Mouse (Mus musculus) CH12.LX (cell line): ENCODE results near the gene Ccdc137. TPM values are rescaled to one million over a fixed set of nuclear protein-coding genes. Genes with fewer than 3 reads are reported as not detected.

Experiments used
- DNase-seq: peaks from one replicate; pipeline ENCODE4 v3.0.0-alpha.2; 2013; ENCODE audit errors: extremely low read depth
- H3K27ac ChIP-seq: 2 replicates; pipeline ENCODE4 v1.5.1; 2012; ENCODE audit warnings: low read depth, mild to moderate bottlenecking, control low read depth, moderate library complexity; ENCODE audit not compliant: insufficient read depth
- H3K27me3 ChIP-seq: replicated peaks from 2 replicates; pipeline ENCODE3; 2012; ENCODE audit warnings: inconsistent platforms
- H3K36me3 ChIP-seq, 2 experiments: replicated peaks in 1 of 2; 2 replicates each; pipeline versions ENCODE3 to v1.6.1; 2012; ENCODE audit warnings: inconsistent platforms in 1 of 2, low read length in 1 of 2, mild to moderate bottlenecking in 1 of 2, mixed read lengths in 1 of 2, moderate library complexity in 1 of 2; ENCODE audit not compliant: control insufficient read depth in 1 of 2, insufficient read depth in 1 of 2
- H3K4me1 ChIP-seq, 2 experiments: 2 replicates each; pipeline ENCODE4 v1.6.1; 2012; ENCODE audit warnings: inconsistent platforms in 1 of 2, moderate library complexity in 1 of 2; ENCODE audit not compliant: insufficient read depth in 2 of 2, control insufficient read depth in 1 of 2
- H3K4me2 ChIP-seq: 2 replicates; pipeline ENCODE4 v1.6.1; 2012; ENCODE audit warnings: low read depth, mild to moderate bottlenecking, control low read depth; ENCODE audit not compliant: poor library complexity, insufficient read depth, severe bottlenecking
- H3K4me3 ChIP-seq, 3 experiments: fragments of 150-350 bp in 1 of 3; sonication (generic) in 1 of 3; replicated peaks in 1 of 3; 2 replicates each; pipeline versions ENCODE3 to v1.5.1; 2011 to 2012; ENCODE audit warnings: low read depth in 2 of 3, low read length in 2 of 3, mild to moderate bottlenecking in 2 of 3, moderate library complexity in 2 of 3, control low read depth in 1 of 3, improper control_type of control experiment in 1 of 3, inconsistent platforms in 1 of 3, mixed read lengths in 1 of 3; ENCODE audit not compliant: poor library complexity in 1 of 3
- H3K79me2 ChIP-seq: replicated peaks from 2 replicates; pipeline ENCODE4 v1.6.1; 2012; ENCODE audit warnings: mild to moderate bottlenecking, moderate library complexity; ENCODE audit not compliant: control insufficient read depth, poor library complexity, insufficient read depth, severe bottlenecking; ENCODE audit errors: extremely low read depth
- H3K9ac ChIP-seq: 2 replicates; pipeline ENCODE4 v1.6.1; 2012; ENCODE audit warnings: low read depth, mild to moderate bottlenecking, control low read depth, moderate library complexity; ENCODE audit not compliant: insufficient read depth
- H3K9me3 ChIP-seq: replicated peaks from 2 replicates; pipeline ENCODE3; 2012; ENCODE audit warnings: low read length, inconsistent platforms, mixed read lengths
- BHLHE40 ChIP-seq: IDR thresholded peaks from 2 replicates; pipeline ENCODE4 v1.6.1; 2011; ENCODE audit warnings: mild to moderate bottlenecking, low read depth, low read length, improper control_type of control experiment
- CHD2 ChIP-seq: IDR thresholded peaks from 2 replicates; pipeline ENCODE4 v1.6.1; 2011; ENCODE audit warnings: low read length, improper control_type of control experiment
- CTCF ChIP-seq, 2 experiments: IDR thresholded peaks in 1 of 2; conservative IDR thresholded peaks in 1 of 2; 2 replicates each; pipeline ENCODE4 v1.5.1; 2011 to 2012; ENCODE audit warnings: low read depth in 2 of 2, low read length in 2 of 2, improper control_type of control experiment in 1 of 2, inconsistent platforms in 1 of 2, mild to moderate bottlenecking in 1 of 2, moderate library complexity in 1 of 2
- E2F4 ChIP-seq: IDR thresholded peaks from 2 replicates; pipeline ENCODE4 v1.6.1; 2011; ENCODE audit warnings: low read depth, low read length, improper control_type of control experiment; ENCODE audit not compliant: insufficient replicate concordance
- ELF1 ChIP-seq: IDR thresholded peaks from 2 replicates; pipeline ENCODE4 v1.6.1; 2014; ENCODE audit warnings: low read depth, mild to moderate bottlenecking, inconsistent platforms, low read length, improper control_type of control experiment
- EP300 ChIP-seq: IDR thresholded peaks from 2 replicates; pipeline ENCODE4 v1.6.1; 2011; ENCODE audit warnings: low read length, improper control_type of control experiment
- ETS1 ChIP-seq: conservative IDR thresholded peaks from 2 replicates; pipeline ENCODE4 v1.6.1; 2012; ENCODE audit warnings: low read depth, mild to moderate bottlenecking, inconsistent platforms, low read length, improper control_type of control experiment, moderate library complexity
- GABPA ChIP-seq: IDR thresholded peaks from 2 replicates; pipeline ENCODE4 v1.6.1; 2012; ENCODE audit warnings: low read depth, low read length, improper control_type of control experiment, inconsistent platforms; ENCODE audit not compliant: insufficient replicate concordance
- HCFC1 ChIP-seq: IDR thresholded peaks from 2 replicates; pipeline ENCODE4 v1.6.1; 2012; ENCODE audit warnings: low read depth, mild to moderate bottlenecking, inconsistent platforms, low read length, improper control_type of control experiment
- JUN ChIP-seq: IDR thresholded peaks from 2 replicates; pipeline ENCODE4 v1.6.1; 2011; ENCODE audit warnings: low read depth, mild to moderate bottlenecking, low read length, improper control_type of control experiment, moderate library complexity; ENCODE audit not compliant: insufficient read depth
- JUND ChIP-seq: conservative IDR thresholded peaks from 2 replicates; pipeline ENCODE4 v1.6.1; 2011; ENCODE audit warnings: low read depth, low read length, improper control_type of control experiment
- KAT2A ChIP-seq: IDR thresholded peaks from 2 replicates; pipeline ENCODE4 v1.6.1; 2012; ENCODE audit warnings: low read length, improper control_type of control experiment, inconsistent platforms; ENCODE audit not compliant: insufficient replicate concordance
- MAFK ChIP-seq: IDR thresholded peaks from 2 replicates; pipeline ENCODE4 v1.6.1; 2011; ENCODE audit warnings: low read length, improper control_type of control experiment; ENCODE audit not compliant: insufficient replicate concordance
- MAX ChIP-seq: IDR thresholded peaks from 2 replicates; pipeline ENCODE4 v1.6.1; 2011; ENCODE audit warnings: low read length, improper control_type of control experiment
- MAZ ChIP-seq: IDR thresholded peaks from 2 replicates; pipeline ENCODE4 v1.6.1; 2012; ENCODE audit warnings: low read depth, mild to moderate bottlenecking, inconsistent platforms, low read length, improper control_type of control experiment, moderate library complexity
- MEF2A ChIP-seq: IDR thresholded peaks from 2 replicates; pipeline ENCODE4 v1.6.1; 2014; ENCODE audit warnings: low read depth, mild to moderate bottlenecking, inconsistent platforms, low read length, improper control_type of control experiment, borderline replicate concordance
- MXI1 ChIP-seq: IDR thresholded peaks from 2 replicates; pipeline ENCODE4 v1.6.1; 2011; ENCODE audit warnings: mild to moderate bottlenecking, low read depth, low read length, improper control_type of control experiment
- NRF1 ChIP-seq: IDR thresholded peaks from 2 replicates; pipeline ENCODE4 v1.6.1; 2014; ENCODE audit warnings: low read depth, mild to moderate bottlenecking, inconsistent platforms, low read length, improper control_type of control experiment, moderate library complexity
- PAX5 ChIP-seq: IDR thresholded peaks from 2 replicates; pipeline ENCODE4 v1.6.1; 2012; ENCODE audit warnings: low read length, inconsistent platforms, mixed read lengths
- POLR2A ChIP-seq: IDR thresholded peaks from 2 replicates; pipeline ENCODE4 v1.6.1; 2011; ENCODE audit warnings: low read depth, mild to moderate bottlenecking, improper control_type of control experiment, low read length
- POLR2AphosphoS2 ChIP-seq: IDR thresholded peaks from 2 replicates; pipeline ENCODE4 v1.6.1; 2011; ENCODE audit warnings: low read depth, low read length, improper control_type of control experiment
- RAD21 ChIP-seq: IDR thresholded peaks from 2 replicates; pipeline ENCODE4 v1.6.1; 2011; ENCODE audit warnings: low read depth, mild to moderate bottlenecking, low read length, improper control_type of control experiment, moderate library complexity
- SIN3A ChIP-seq: IDR thresholded peaks from 2 replicates; pipeline ENCODE4 v1.6.1; 2012; ENCODE audit warnings: low read length, improper control_type of control experiment, inconsistent platforms
- TCF12 ChIP-seq: IDR thresholded peaks from 2 replicates; pipeline ENCODE4 v1.6.1; 2014; ENCODE audit warnings: low read depth, mild to moderate bottlenecking, inconsistent platforms, low read length, improper control_type of control experiment
- UBTF ChIP-seq: IDR thresholded peaks from 2 replicates; pipeline ENCODE4 v1.6.1; 2012; ENCODE audit warnings: low read depth, mild to moderate bottlenecking, inconsistent platforms, low read length, improper control_type of control experiment, moderate library complexity
- USF1 ChIP-seq: IDR thresholded peaks from 2 replicates; pipeline ENCODE4 v1.6.1; 2014; ENCODE audit warnings: low read depth, mild to moderate bottlenecking, inconsistent platforms, low read length, improper control_type of control experiment
- ZC3H11A ChIP-seq: IDR thresholded peaks from 2 replicates; pipeline ENCODE4 v1.6.1; 2012; ENCODE audit warnings: low read depth, mild to moderate bottlenecking, inconsistent platforms, low read length, improper control_type of control experiment
- ZKSCAN1 ChIP-seq: IDR thresholded peaks from 2 replicates; pipeline ENCODE4 v1.6.1; 2012; ENCODE audit warnings: low read depth, inconsistent platforms, low read length, improper control_type of control experiment, borderline replicate concordance
- ZMIZ1 ChIP-seq: IDR thresholded peaks from 2 replicates; pipeline ENCODE4 v1.6.1; 2012; ENCODE audit warnings: low read depth, mild to moderate bottlenecking, inconsistent platforms, low read length, improper control_type of control experiment
- ZNF384 ChIP-seq: IDR thresholded peaks from 2 replicates; pipeline ENCODE4 v1.6.1; 2012; ENCODE audit warnings: low read depth, low read length, improper control_type of control experiment, inconsistent platforms
- dilution Hi-C: fragments of 300-500 bp; cut with MboI; formaldehyde crosslinking; loops from 2 replicates; pipeline ENCODE4 v1.14.3; 2020; ENCODE audit warnings: low sequenced_read_pairs; ENCODE audit not compliant: extremely low pct_unique_long_range_greater_than_20kb, extremely low pct_ligation_motif_present
- in situ Hi-C: fragments of 300-500 bp; cut with MboI; formaldehyde crosslinking; loops from 3 replicates; pipeline ENCODE4 v1.14.3; 2019; ENCODE audit warnings: low sequenced_read_pairs, low pct_ligation_motif_present, low pct_unique_long_range_greater_than_20kb, mixed read lengths
- polyA plus RNA-seq: library from polyadenylated mRNA; unstranded; fragments of >175 nt; gene quantifications from 2 replicates; pipeline ENCODE4 v1.2.1, GENCODE M21; 2012; ENCODE audit warnings: low read depth; ENCODE audit not compliant: insufficient read length
- total RNA-seq, 2 experiments: library from RNA; depleted of rRNA; stranded (reverse); fragments of 300-350 nt in 1 of 2; fragments of >200 nt in 1 of 2; gene quantifications; 2 replicates each; pipeline ENCODE4 v1.2.3; 2012 to 2014

Ccdc137 gene
- total and polyA plus RNA-seq, 3 experiments, result 30.1 to 104 (median 61.1) TPM

DNA sequence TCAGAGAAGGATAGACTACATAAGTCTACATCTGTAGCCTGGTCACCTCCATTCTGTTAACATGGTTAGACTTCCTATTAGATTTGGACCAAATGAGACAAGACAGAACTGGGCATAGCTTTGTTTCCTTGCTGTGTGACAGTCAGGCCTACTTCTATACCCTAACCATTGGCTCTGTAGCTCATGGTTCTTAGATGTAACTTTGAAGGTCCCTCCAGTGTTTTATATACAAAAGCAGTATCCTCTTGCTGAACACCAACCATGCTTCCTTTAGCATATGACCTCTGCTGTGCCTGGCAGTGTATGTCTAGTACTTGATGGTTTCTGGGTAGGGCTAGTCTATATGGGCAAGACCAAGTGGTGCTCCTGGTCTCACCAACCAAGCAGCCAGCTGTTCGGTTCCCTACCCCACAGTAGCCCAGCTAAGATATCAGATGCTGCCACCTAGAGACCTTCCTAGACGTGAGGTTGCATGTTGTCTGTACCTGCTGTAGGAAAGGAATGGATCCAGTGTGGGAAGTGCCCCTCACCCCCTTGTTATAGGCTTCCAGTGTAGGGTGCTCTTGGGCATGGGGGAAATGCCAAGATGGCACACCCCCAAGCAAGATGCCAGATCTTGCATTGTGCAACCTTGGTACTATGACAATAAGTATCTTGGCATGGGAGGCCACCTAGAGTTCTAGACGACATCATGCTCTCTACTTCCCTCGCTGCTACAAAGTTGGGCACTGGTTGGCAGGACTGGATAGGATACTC lies 32.6 kb downstream of the Ccdc137 start:
- peaks cover 45 to 74% of the 10 kb centered on the region in 2 experiments for H3K36me3 ChIP-seq
- no peak overlapping the region for H3K4me2 ChIP-seq
- peaks cover 19% of the 10 kb centered on the region for H3K79me2 ChIP-seq
- no peak overlapping the region for H3K9ac ChIP-seq
- H3K9me3 ChIP-seq, result no peaks in the 10 kb centered on the region
- in situ Hi-C loops (no loop called here), dilution Hi-C loops (no loop called here)
- H3K27me3 ChIP-seq, result no peaks in the 10 kb centered on the region
- H3K4me3 ChIP-seq, result no peak overlapping the region
- H3K4me1 ChIP-seq, result peaks cover 21 to 59% of the 10 kb centered on the region in 2 experiments
- no peak for DNase-seq
- H3K27ac ChIP-seq, result no peak overlapping the region
- no peak for TF ChIP-seq SIN3A
- TF ChIP-seq POLR2AphosphoS2, result peak; percentile 73; the same call in 1 of the 2 replicates

DNA sequence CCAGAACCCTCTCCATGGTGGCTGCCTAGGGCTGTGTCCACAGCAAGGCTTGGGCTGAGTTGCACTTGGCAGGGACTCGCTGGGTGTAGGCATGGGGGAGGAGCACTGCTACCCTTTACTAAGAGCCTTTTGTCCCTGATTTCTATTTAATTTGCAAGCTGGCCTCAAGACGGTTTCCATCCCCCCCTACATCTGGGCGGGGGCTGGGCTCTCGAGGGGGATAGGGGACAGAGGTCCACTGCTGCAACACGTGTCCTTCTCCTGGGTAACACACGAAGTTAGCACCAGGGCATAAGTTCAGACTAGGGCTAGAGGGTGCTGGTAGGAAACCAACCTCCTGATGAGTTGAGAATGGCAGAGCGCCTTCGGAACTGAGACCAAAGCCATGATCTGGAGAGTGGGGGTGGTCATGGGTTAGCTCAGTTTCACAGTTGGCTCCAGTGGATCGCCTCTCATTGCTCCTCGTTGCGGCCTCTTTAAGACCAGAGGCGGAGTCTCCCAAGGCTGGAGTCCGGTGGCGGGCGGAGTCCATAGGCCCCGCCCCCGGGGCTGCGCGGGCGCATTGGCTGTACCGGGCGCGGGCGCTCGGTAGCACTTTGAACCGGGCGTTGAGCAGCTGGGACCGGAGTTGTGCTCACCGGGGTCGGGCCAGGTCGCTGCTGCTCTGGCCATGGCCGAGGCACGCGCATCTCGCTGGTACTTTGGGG lies 33.6 kb downstream of the Ccdc137 start, which contains the start of gene Slc25a10:
TSS of gene Slc25a10 (plus strand) at position 524 of the 707 bp plus-strand sequence.
- peak; percentile 85 for DNase-seq
- H3K4me1 ChIP-seq, result peaks cover 15 to 50% of the 10 kb centered on the region in 2 experiments
- peaks cover 46 to 76% of the 10 kb centered on the region in 2 experiments for H3K36me3 ChIP-seq
- no peaks in the 10 kb centered on the region for H3K27me3 ChIP-seq
- H3K4me3 ChIP-seq, result peak within 1 kb of the TSS; percentile 73 to 87 (median 75)
- dilution Hi-C loops, result no loop called here
- H3K4me2 ChIP-seq, result peak within 1 kb of the TSS; percentile 61
- in situ Hi-C loops, result no loop called here
- peak within 1 kb of the TSS; percentile 71 for H3K9ac ChIP-seq
- peaks cover 9% of the 10 kb centered on the region for H3K79me2 ChIP-seq
- H3K27ac ChIP-seq, result peak within 1 kb of the TSS; percentile 45
- H3K9me3 ChIP-seq, result no peaks in the 10 kb centered on the region
- TF ChIP-seq JUND (no peak), ZC3H11A (no peak), CTCF (conservative IDR thresholded peaks at IDR 0.05 in 1 of 2, IDR thresholded peaks at IDR 0.05 in 1 of 2; ENCODE audit: low read depth in 2 of 2, low read length in 2 of 2) (no peak), ZMIZ1 (peak; percentile 88), E2F4 (no peak), MXI1 (peak; percentile 8; the same call in 1 of the 2 replicates), RAD21 (no peak), POLR2AphosphoS2 (0 out of 2 replicates have a peak, but pooled peaks have one; percentile 71), ZNF384 (no peak), HCFC1 (peak; percentile 30), PAX5 (no peak), ZKSCAN1 (no peak), SIN3A (peak; percentile 84; the same call in 1 of the 2 replicates), BHLHE40 (no peak), JUN (no peak), POLR2A (peak; percentile 78), MAZ (no peak), KAT2A (no peak), ETS1 (no peak), MAFK (no peak), CHD2 (peak; percentile 54; the same call in 1 of the 2 replicates), ELF1 (no peak; the same call in 1 of the 2 replicates), TCF12 (peak; percentile 50; the same call in 1 of the 2 replicates), USF1 (no peak), UBTF (no peak), GABPA (no peak), NRF1 (peak; percentile 87), MAX (peak; percentile 59), MEF2A (no peak), EP300 (no peak; the same call in 1 of the 2 replicates)
